Mouse (Mus musculus) myocyte (in vitro differentiated cells): Measurements from ENCODE around the gene Ppfibp1. TPM values are rescaled to one million over a fixed set of nuclear protein-coding genes. Genes with fewer than 3 reads are reported as not detected.

Experiments used
- H3K27me3 ChIP-seq: one replicate; pipeline ENCODE4 v1.6.1; 2011; ENCODE audit not compliant: control insufficient read depth, insufficient read depth, insufficient read length
- H3K36me3 ChIP-seq: one replicate; pipeline ENCODE4 v1.6.1; 2011; ENCODE audit not compliant: control insufficient read depth, insufficient read depth
- H3K4me2 ChIP-seq: one replicate; pipeline ENCODE4 v1.6.1; 2011; ENCODE audit warnings: low read depth, control low read depth
- H3K4me3 ChIP-seq: one replicate; pipeline ENCODE4 v1.5.1; 2011; ENCODE audit warnings: mild to moderate bottlenecking, control low read depth, moderate library complexity
- H3K79me2 ChIP-seq: one replicate; pipeline ENCODE4 v1.6.1; 2011; ENCODE audit not compliant: control insufficient read depth, insufficient read depth
- H3ac ChIP-seq: one replicate; pipeline ENCODE4 v1.6.1; 2011; ENCODE audit not compliant: control insufficient read depth, insufficient read length
- CEBPB ChIP-seq: IDR thresholded peaks from 2 replicates; pipeline ENCODE4 v1.6.1; 2011; ENCODE audit warnings: mild to moderate bottlenecking, moderate library complexity; ENCODE audit not compliant: poor library complexity, insufficient read depth, severe bottlenecking
- E2F4 ChIP-seq: IDR thresholded peaks from one replicate; pipeline ENCODE4 v1.6.1; 2011; ENCODE audit warnings: mild to moderate bottlenecking, control low read depth, moderate library complexity; ENCODE audit not compliant: insufficient read depth
- MAX ChIP-seq: IDR thresholded peaks from one replicate; pipeline ENCODE4 v1.6.1; 2011; ENCODE audit warnings: low read depth, mild to moderate bottlenecking, control low read depth
- MYOD1 ChIP-seq, 3 experiments: IDR thresholded peaks; one replicate each; pipeline ENCODE4 v1.6.1; 2011; ENCODE audit warnings: control low read depth in 2 of 3, low read depth in 2 of 3, mild to moderate bottlenecking in 2 of 3, moderate library complexity in 1 of 3; ENCODE audit not compliant: insufficient read length in 2 of 3, control insufficient read depth in 1 of 3
- MYOG ChIP-seq, 3 experiments: IDR thresholded peaks; one replicate each; pipeline ENCODE4 v1.6.1; 2011; ENCODE audit warnings: control low read depth in 2 of 3, low read depth in 2 of 3, mild to moderate bottlenecking in 2 of 3; ENCODE audit not compliant: insufficient read length in 2 of 3, control insufficient read depth in 1 of 3, insufficient read depth in 1 of 3
- POLR2A ChIP-seq: IDR thresholded peaks from one replicate; pipeline ENCODE4 v1.6.1; 2011; ENCODE audit warnings: low read depth, mild to moderate bottlenecking, control low read depth, moderate library complexity; ENCODE audit not compliant: insufficient read length
- POLR2AphosphoS2 ChIP-seq: IDR thresholded peaks from one replicate; pipeline ENCODE4 v1.6.1; 2011; ENCODE audit warnings: low read depth, control low read depth; ENCODE audit not compliant: insufficient read length
- REST ChIP-seq: IDR thresholded peaks from one replicate; pipeline ENCODE4 v1.6.1; 2011; ENCODE audit warnings: mild to moderate bottlenecking, control low read depth, moderate library complexity; ENCODE audit not compliant: insufficient read depth, insufficient read length
- SRF ChIP-seq: IDR thresholded peaks from one replicate; pipeline ENCODE4 v1.6.1; 2011; ENCODE audit warnings: low read depth; ENCODE audit not compliant: control insufficient read depth, insufficient read length
- TCF12 ChIP-seq: IDR thresholded peaks from one replicate; pipeline ENCODE4 v1.6.1; 2011; ENCODE audit warnings: mild to moderate bottlenecking, control low read depth; ENCODE audit not compliant: poor library complexity, insufficient read depth, severe bottlenecking
- TCF3 ChIP-seq: IDR thresholded peaks from one replicate; pipeline ENCODE4 v1.6.1; 2011; ENCODE audit warnings: low read depth, control low read depth; ENCODE audit not compliant: insufficient read length
- USF1 ChIP-seq: IDR thresholded peaks from one replicate; pipeline ENCODE4 v1.6.1; 2011; ENCODE audit warnings: low read depth, mild to moderate bottlenecking, control low read depth, moderate library complexity
- polyA plus RNA-seq: library from polyadenylated mRNA; unstranded; fragments of >200 nt; fragmentation: generic; extraction: Trizol; gene quantifications from one replicate; pipeline ENCODE4 v1.2.1, GENCODE M21; 2012; ENCODE audit warnings: missing spikeins

Ppfibp1 gene
- polyA plus RNA-seq, result 79.3 TPM

DNA sequence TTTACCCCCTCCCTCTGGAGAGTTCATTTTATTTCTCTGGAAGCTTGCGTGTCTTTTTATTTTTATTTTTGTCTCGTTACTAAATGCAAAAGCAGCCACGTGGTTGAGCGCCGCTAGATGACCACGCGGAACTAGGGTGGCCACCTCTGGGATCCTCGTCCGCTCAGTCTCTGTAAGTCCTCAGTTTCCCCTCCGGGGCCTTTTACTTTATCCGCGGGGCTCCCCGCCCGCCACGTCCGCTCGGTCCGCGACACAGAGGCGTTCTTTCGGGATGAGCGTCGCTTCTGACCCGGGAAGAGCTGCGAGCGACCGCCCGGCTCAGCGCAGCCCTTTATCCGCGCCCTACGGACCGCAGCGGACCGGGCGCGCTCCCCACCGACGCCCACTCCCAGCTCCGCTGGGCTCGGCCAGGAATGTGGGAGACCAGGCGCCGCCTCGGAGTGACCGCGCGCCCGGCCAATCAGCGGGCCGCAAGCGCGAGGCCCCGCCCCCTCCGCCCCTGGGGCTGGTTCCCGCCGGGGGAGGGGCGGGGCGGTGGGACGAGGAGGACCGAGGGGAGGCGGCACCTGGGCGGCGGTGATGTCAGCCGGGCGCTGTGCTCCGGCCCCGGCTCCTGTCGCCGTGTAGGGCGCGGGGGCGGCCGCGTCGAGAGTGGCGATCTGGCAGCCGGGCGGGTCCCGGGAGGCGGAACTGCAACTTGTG, at the start of gene Ppfibp1:
Ppfibp1 (plus strand) TSS at position 530 of the 702 bp plus-strand sequence.
- TF ChIP-seq REST (no peak), POLR2A (peak; percentile 70), E2F4 (no peak), POLR2AphosphoS2 (peak; percentile 89), USF1 (peak; percentile 8), MAX (no peak), MYOG (IDR thresholded peaks at IDR 0.05; ENCODE audit: control insufficient read depth in 1 of 3, insufficient read depth in 1 of 3, insufficient read length in 2 of 3, low read depth in 2 of 3) (peak in 1 of 3 experiments; percentile 21), CEBPB (no peak), MYOD1 (IDR thresholded peaks at IDR 0.05; ENCODE audit: control insufficient read depth in 1 of 3, insufficient read length in 2 of 3, low read depth in 2 of 3) (peak in 1 of 3 experiments; percentile 66), TCF3 (peak; percentile 2), TCF12 (no peak), SRF (no peak)
- Histone ChIP-seq H3K4me3 (peak within 1 kb of the TSS; percentile 87), H3K4me2 (peak within 1 kb of the TSS; percentile 78), H3ac (peak within 1 kb of the TSS; percentile 74), H3K27me3 (no peaks in the 10 kb centered on the region), H3K36me3 (no peaks in the 10 kb centered on the region), H3K79me2 (peaks cover 47% of the 10 kb centered on the region)

DNA sequence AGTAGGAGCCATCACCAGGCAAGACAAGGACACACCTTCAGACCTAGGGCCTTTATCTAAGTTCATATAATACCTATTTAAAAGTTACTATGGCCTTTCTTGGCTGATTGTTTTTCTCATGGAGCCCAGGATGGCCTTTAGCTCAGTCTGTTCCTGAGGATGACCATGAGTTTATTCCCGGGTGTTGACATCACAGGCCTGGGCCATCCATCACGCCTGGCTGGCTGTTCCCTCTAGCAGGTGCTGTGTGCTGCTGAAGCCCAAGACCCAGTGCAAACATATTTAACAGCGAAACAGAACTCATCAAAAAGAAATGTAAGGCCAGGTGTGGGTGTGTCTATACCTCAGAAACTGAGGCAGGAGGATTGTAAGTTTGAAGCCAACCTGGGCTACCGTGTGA, 49.4 kb upstream of the Ppfibp1 start:
- no peaks in the 10 kb centered on the region for H3K79me2 ChIP-seq
- no peak overlapping the region for H3ac ChIP-seq
- no peak overlapping the region for H3K4me3 ChIP-seq
- no peaks in the 10 kb centered on the region for H3K36me3 ChIP-seq
- no peak overlapping the region for H3K4me2 ChIP-seq
- TF ChIP-seq CEBPB, result no peak
- peak in 1 of 3 experiments; percentile 6 for TF ChIP-seq MYOD1 (IDR thresholded peaks at IDR 0.05; ENCODE audit: control insufficient read depth in 1 of 3, insufficient read length in 2 of 3, low read depth in 2 of 3)
- no peaks in the 10 kb centered on the region for H3K27me3 ChIP-seq

DNA sequence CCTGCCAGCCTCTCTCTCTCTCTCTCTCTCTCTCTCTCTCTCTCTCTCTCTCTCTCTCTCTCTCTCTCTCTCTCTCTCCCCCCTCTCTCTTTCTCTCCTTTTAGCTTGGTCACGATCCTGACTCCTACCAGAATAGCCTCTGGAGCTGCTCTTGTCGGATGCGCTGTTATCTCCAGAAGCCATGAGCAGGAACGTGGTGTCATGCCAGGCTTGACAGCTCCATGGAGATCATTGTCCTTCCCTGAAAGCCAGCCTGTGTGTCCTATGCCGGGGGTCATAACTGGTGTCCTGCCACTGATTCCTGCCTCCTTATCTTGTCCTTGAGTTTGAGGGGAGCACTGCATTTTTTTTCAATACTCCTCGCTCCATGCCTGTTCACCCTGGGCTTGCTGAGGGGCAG, 43.4 kb upstream of the Ppfibp1 start:
- no peak overlapping the region for H3K4me3 ChIP-seq

DNA sequence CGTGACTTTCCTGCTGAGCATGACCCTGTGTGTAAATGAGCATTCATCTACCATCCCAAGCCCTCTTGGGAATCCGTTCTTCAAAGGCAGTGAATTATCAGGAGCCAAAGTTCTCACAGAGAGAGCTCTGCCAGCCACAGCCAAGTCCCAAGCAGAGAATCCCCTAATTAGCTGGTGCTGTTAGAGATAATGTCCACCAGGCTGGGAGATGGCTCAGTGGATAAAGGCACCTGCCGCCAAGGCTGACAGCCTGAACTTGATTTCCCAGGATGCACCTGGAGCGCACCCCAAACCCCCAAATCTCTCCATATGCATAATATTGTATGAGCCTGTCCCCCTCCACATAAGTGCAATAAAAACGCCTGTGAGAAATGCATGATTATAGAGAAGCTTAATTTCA, 42.9 kb upstream of the Ppfibp1 start:
- Histone ChIP-seq H3K36me3 (no peaks in the 10 kb centered on the region), H3K79me2 (no peaks in the 10 kb centered on the region), H3K4me3 (no peak overlapping the region), H3K4me2 (no peak overlapping the region), H3K27me3 (no peaks in the 10 kb centered on the region), H3ac (no peak overlapping the region)
- TF ChIP-seq MAX (no peak), CEBPB (no peak), USF1 (no peak)

More for the DNA sequence above, 43.4 kb upstream of the Ppfibp1 start:
- no peak for TF ChIP-seq CEBPB
- TF ChIP-seq USF1, result no peak
- TF ChIP-seq E2F4, result no peak
- no peak for TF ChIP-seq TCF12
- no peak for TF ChIP-seq MAX
- no peak for TF ChIP-seq MYOD1 (IDR thresholded peaks at IDR 0.05; ENCODE audit: control insufficient read depth in 1 of 3, insufficient read length in 2 of 3, low read depth in 2 of 3)
- no peak for TF ChIP-seq MYOG (IDR thresholded peaks at IDR 0.05; ENCODE audit: control insufficient read depth in 1 of 3, insufficient read depth in 1 of 3, insufficient read length in 2 of 3, low read depth in 2 of 3)
- no peak for TF ChIP-seq TCF3
- TF ChIP-seq POLR2AphosphoS2, result no peak
- TF ChIP-seq POLR2A, result no peak
- no peak for TF ChIP-seq REST
- TF ChIP-seq SRF, result no peak
- Histone ChIP-seq H3K36me3 (no peaks in the 10 kb centered on the region), H3K4me2 (no peak overlapping the region), H3K27me3 (no peaks in the 10 kb centered on the region), H3K79me2 (no peaks in the 10 kb centered on the region), H3ac (no peak overlapping the region)

DNA sequence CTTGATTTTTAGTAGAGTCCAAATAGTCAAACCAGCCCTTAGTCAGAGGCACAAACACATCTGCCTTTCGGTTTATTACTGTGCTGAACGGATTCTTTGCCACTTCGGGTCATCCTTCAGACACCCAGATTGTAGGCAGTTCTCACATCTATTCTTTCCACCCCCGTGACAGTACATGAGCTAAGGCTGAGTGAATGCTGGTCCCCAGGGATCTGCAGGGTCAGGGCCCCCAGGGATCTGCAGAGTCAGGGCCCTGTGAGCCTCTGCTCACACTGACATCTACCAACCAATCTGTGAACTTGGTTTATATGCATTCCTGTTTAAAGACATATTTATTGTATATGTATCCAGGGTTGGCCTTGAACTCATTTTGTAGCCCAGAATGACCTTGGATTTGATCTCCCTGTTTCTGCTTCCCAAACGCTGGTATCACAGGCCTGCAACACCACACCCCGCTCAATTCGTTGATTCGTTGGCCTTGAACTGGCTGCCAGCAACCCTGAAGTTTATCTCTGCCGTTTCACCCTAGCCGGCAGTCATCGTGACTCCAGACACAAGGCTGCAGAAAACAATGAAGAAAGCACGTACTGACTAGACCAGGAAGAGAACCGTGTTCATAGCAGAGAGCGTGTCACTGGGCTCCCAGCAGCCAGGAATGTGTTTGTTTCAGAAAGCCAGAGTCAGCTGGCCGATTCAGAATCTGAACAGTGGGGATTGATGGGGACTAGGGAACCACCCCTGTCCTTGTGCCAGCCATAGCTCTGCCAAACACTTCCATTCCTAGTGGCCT, 42.1 kb upstream of the Ppfibp1 start:
- Histone ChIP-seq H3K79me2 (no peaks in the 10 kb centered on the region), H3ac (no peak overlapping the region), H3K4me2 (no peak overlapping the region), H3K4me3 (no peak overlapping the region), H3K27me3 (no peaks in the 10 kb centered on the region), H3K36me3 (no peaks in the 10 kb centered on the region)
- TF ChIP-seq TCF12, result no peak
- TF ChIP-seq MYOG (IDR thresholded peaks at IDR 0.05; ENCODE audit: control insufficient read depth in 1 of 3, insufficient read depth in 1 of 3, insufficient read length in 2 of 3, low read depth in 2 of 3), result no peak
- no peak for TF ChIP-seq REST
- TF ChIP-seq USF1, result no peak
- no peak for TF ChIP-seq TCF3
- no peak for TF ChIP-seq SRF
- TF ChIP-seq MAX, result no peak
- TF ChIP-seq MYOD1 (IDR thresholded peaks at IDR 0.05; ENCODE audit: control insufficient read depth in 1 of 3, insufficient read length in 2 of 3, low read depth in 2 of 3), result no peak
- TF ChIP-seq CEBPB, result no peak
- no peak for TF ChIP-seq POLR2A
- no peak for TF ChIP-seq E2F4
- no peak for TF ChIP-seq POLR2AphosphoS2
